Mouse (Mus musculus) E14TG2a.4 (cell line): Measurements from ENCODE around the gene Lrrk1.

Experiments
- CTCF ChIP-seq: conservative IDR thresholded peaks from 2 replicates; pipeline ENCODE4 v1.5.1; 2014; ENCODE audit warnings: low read length
- NANOG ChIP-seq: IDR thresholded peaks from 2 replicates; pipeline ENCODE4 v1.6.1; 2014; ENCODE audit warnings: borderline replicate concordance, low read length, mixed read lengths
- POU5F1 ChIP-seq: IDR thresholded peaks from 2 replicates; pipeline ENCODE4 v1.6.1; 2014; ENCODE audit warnings: low read length, borderline replicate concordance

- no peak for TF ChIP-seq CTCF
- no peak for TF ChIP-seq POU5F1
- no peak for TF ChIP-seq NANOG
These were observed 138.7 kb downstream of the Lrrk1 start for GRCm38 (mm10) chr7:66249426-66249825.
